Mouse (Mus musculus): ENCODE results near the gene Pilra. TPM values are rescaled to one million over a fixed set of nuclear protein-coding genes. Genes with fewer than 3 reads are reported as not detected.
"Not testable (repeated sequence)": the region's sequence is repeated elsewhere in the genome, so short reads cannot be mapped to it uniquely, and the experiment has no call there.

Pilra gene
- total and polyA plus RNA-seq, 2 experiments, result 2.4 to 3.2 TPM

GRCm38 (mm10) chr5:137864008-137864407, 27.9 kb upstream of the Pilra start:
- H3K36me3 ChIP-seq (ENCODE audit: control insufficient read depth, insufficient read depth, low read length); H3K27me3 ChIP-seq (ENCODE audit: control insufficient read depth, insufficient read depth, low read length); H3K27ac ChIP-seq (replicated peaks; ENCODE audit: insufficient read depth, low read depth, low read length); H3K9ac ChIP-seq (ENCODE audit: low read depth, low read length); H3K79me2 ChIP-seq (ENCODE audit: control insufficient read depth, insufficient read depth, low read length); DNase-seq (ENCODE audit: extremely low read depth, low read depth, low spot score); H3K4me1 ChIP-seq (ENCODE audit: control insufficient read depth, insufficient read depth, low read length); H3K4me3 ChIP-seq (ENCODE audit: insufficient read depth, low read depth, low read length): not testable (repeated sequence)
- WGBS, result 95% methylated on average over 1 of the region's 1 CpGs

GRCm38 (mm10) chr5:137857960-137858710, 22.1 kb upstream of the Pilra start, which contains the start of gene Pilrb1:
Gene Pilrb1 (minus strand): TSS chr5:137858106.
- not testable (repeated sequence) for DNase-seq (ENCODE audit: extremely low read depth, low read depth, low spot score); H3K36me3 ChIP-seq (ENCODE audit: control insufficient read depth, insufficient read depth, low read length); H3K9ac ChIP-seq (ENCODE audit: low read depth, low read length); H3K4me1 ChIP-seq (ENCODE audit: control insufficient read depth, insufficient read depth, low read length); H3K79me2 ChIP-seq (ENCODE audit: control insufficient read depth, insufficient read depth, low read length); H3K27me3 ChIP-seq (ENCODE audit: control insufficient read depth, insufficient read depth, low read length)
- 70% methylated on average over 2 of the region's 2 CpGs for WGBS
- peak within 1 kb of the TSS; percentile 41 for H3K4me3 ChIP-seq (ENCODE audit: insufficient read depth, low read depth, low read length)
- H3K27ac ChIP-seq (replicated peaks; ENCODE audit: insufficient read depth, low read depth, low read length), result peak within 1 kb of the TSS; percentile 43; the same call in 1 of the 2 replicates

- not testable (repeated sequence) for H3K36me3 ChIP-seq (ENCODE audit: control insufficient read depth, insufficient read depth, low read length); H3K4me3 ChIP-seq (ENCODE audit: insufficient read depth, low read depth, low read length); H3K4me1 ChIP-seq (ENCODE audit: control insufficient read depth, insufficient read depth, low read length); H3K9ac ChIP-seq (ENCODE audit: low read depth, low read length); H3K27me3 ChIP-seq (ENCODE audit: control insufficient read depth, insufficient read depth, low read length); DNase-seq (ENCODE audit: extremely low read depth, low read depth, low spot score); H3K79me2 ChIP-seq (ENCODE audit: control insufficient read depth, insufficient read depth, low read length)
- H3K27ac ChIP-seq (replicated peaks; ENCODE audit: insufficient read depth, low read depth, low read length), result peak overlapping the region; percentile 43; the same call in 1 of the 2 replicates
- 70% methylated on average over 5 of the region's 5 CpGs for WGBS
Measured at GRCm38 (mm10) chr5:137856870-137857269, 20.8 kb upstream of the Pilra start.

- DNase-seq (ENCODE audit: extremely low read depth, low read depth, low spot score); H3K27ac ChIP-seq (replicated peaks; ENCODE audit: insufficient read depth, low read depth, low read length); H3K27me3 ChIP-seq (ENCODE audit: control insufficient read depth, insufficient read depth, low read length); H3K9ac ChIP-seq (ENCODE audit: low read depth, low read length); H3K79me2 ChIP-seq (ENCODE audit: control insufficient read depth, insufficient read depth, low read length); H3K4me3 ChIP-seq (ENCODE audit: insufficient read depth, low read depth, low read length); H3K36me3 ChIP-seq (ENCODE audit: control insufficient read depth, insufficient read depth, low read length); H3K4me1 ChIP-seq (ENCODE audit: control insufficient read depth, insufficient read depth, low read length): not testable (repeated sequence)
- 86% methylated on average over 3 of the region's 3 CpGs for WGBS
Measured at GRCm38 (mm10) chr5:137854907-137855306, 18.8 kb upstream of the Pilra start.

GRCm38 (mm10) chr5:137850313-137850712, 14.2 kb upstream of the Pilra start:
- not testable (repeated sequence) for H3K36me3 ChIP-seq (ENCODE audit: control insufficient read depth, insufficient read depth, low read length); H3K79me2 ChIP-seq (ENCODE audit: control insufficient read depth, insufficient read depth, low read length); H3K9ac ChIP-seq (ENCODE audit: low read depth, low read length); H3K27ac ChIP-seq (replicated peaks; ENCODE audit: insufficient read depth, low read depth, low read length); DNase-seq (ENCODE audit: extremely low read depth, low read depth, low spot score); H3K4me3 ChIP-seq (ENCODE audit: insufficient read depth, low read depth, low read length); H3K27me3 ChIP-seq (ENCODE audit: control insufficient read depth, insufficient read depth, low read length); H3K4me1 ChIP-seq (ENCODE audit: control insufficient read depth, insufficient read depth, low read length)
- 78% methylated on average over 1 of the region's 1 CpGs for WGBS

GRCm38 (mm10) chr5:137837110-137837509, 1.0 kb upstream of the Pilra start:
- not testable (repeated sequence) for H3K36me3 ChIP-seq (ENCODE audit: control insufficient read depth, insufficient read depth, low read length); H3K4me3 ChIP-seq (ENCODE audit: insufficient read depth, low read depth, low read length); H3K4me1 ChIP-seq (ENCODE audit: control insufficient read depth, insufficient read depth, low read length); H3K79me2 ChIP-seq (ENCODE audit: control insufficient read depth, insufficient read depth, low read length); H3K27me3 ChIP-seq (ENCODE audit: control insufficient read depth, insufficient read depth, low read length); DNase-seq (ENCODE audit: extremely low read depth, low read depth, low spot score); H3K9ac ChIP-seq (ENCODE audit: low read depth, low read length); H3K27ac ChIP-seq (replicated peaks; ENCODE audit: insufficient read depth, low read depth, low read length)

- no peak for DNase-seq (ENCODE audit: extremely low read depth, low read depth, low spot score)
- Histone ChIP-seq H3K4me1 (ENCODE audit: control insufficient read depth, insufficient read depth, low read length) (no peaks in the 10 kb centered on the region), H3K27me3 (ENCODE audit: control insufficient read depth, insufficient read depth, low read length) (no peaks in the 10 kb centered on the region), H3K36me3 (ENCODE audit: control insufficient read depth, insufficient read depth, low read length) (no peaks in the 10 kb centered on the region), H3K9ac (ENCODE audit: low read depth, low read length) (no peak overlapping the region), H3K27ac (replicated peaks; ENCODE audit: insufficient read depth, low read depth, low read length) (no peak overlapping the region), H3K79me2 (ENCODE audit: control insufficient read depth, insufficient read depth, low read length) (no peaks in the 10 kb centered on the region), H3K4me3 (ENCODE audit: insufficient read depth, low read depth, low read length) (no peak overlapping the region)
- TF ChIP-seq POLR2A (IDR thresholded peaks at IDR 0.05; ENCODE audit: extremely low read depth, insufficient read depth, low read length) (no peak), CTCF (IDR thresholded peaks at IDR 0.05; ENCODE audit: low read depth, low read length) (no peak)
Measured at GRCm38 (mm10) chr5:137836611-137837010, 530 bp upstream of the Pilra start.
